Mouse (Mus musculus) hindbrain, postnatal 0 days (tissue): ENCODE measurements around the gene Adarb1. TPM values are rescaled to one million over a fixed set of nuclear protein-coding genes. Genes with fewer than 3 reads are reported as not detected.

ENCODE experiments used
- ATAC-seq: fragments of 200-750 bp; cut with Nextera tagmentation; 2 replicates; pipeline ENCODE4 v1.8.0; 2017; ENCODE audit warnings: mild to moderate bottlenecking, moderate TSS enrichment, moderate library complexity
- DNase-seq: peaks from one replicate; pipeline ENCODE4 v3.0.0-alpha.2; 2015; ENCODE audit warnings: low spot score
- H3K27ac ChIP-seq: fragments of 300-500 bp; sonication (generic); 2 replicates; pipeline ENCODE4 v1.5.1; 2014; ENCODE audit warnings: mild to moderate bottlenecking
- H3K27me3 ChIP-seq: fragments of 300-500 bp; sonication (generic); 2 replicates; pipeline ENCODE4 v1.6.1; 2014; ENCODE audit warnings: low read length, mixed read lengths; ENCODE audit not compliant: insufficient read depth
- H3K36me3 ChIP-seq: fragments of 300-500 bp; sonication (generic); 2 replicates; pipeline ENCODE4 v1.6.1; 2014; ENCODE audit warnings: low read length, mixed read lengths; ENCODE audit not compliant: insufficient read depth
- H3K4me1 ChIP-seq: fragments of 300-500 bp; sonication (generic); 2 replicates; pipeline ENCODE4 v1.6.1; 2014; ENCODE audit warnings: antibody characterized with exemption, low read length, mixed read lengths; ENCODE audit not compliant: insufficient read depth
- H3K4me2 ChIP-seq: fragments of 300-500 bp; sonication (generic); 2 replicates; pipeline ENCODE4 v1.6.1; 2014; ENCODE audit warnings: low read depth, mild to moderate bottlenecking, low read length, moderate library complexity, mixed read lengths
- H3K4me3 ChIP-seq: fragments of 300-500 bp; sonication (generic); 2 replicates; pipeline ENCODE4 v1.5.1; 2014; ENCODE audit warnings: low read length
- H3K9ac ChIP-seq: fragments of 300-500 bp; sonication (generic); replicated peaks from 2 replicates; pipeline ENCODE4 v1.6.1; 2014; ENCODE audit warnings: mild to moderate bottlenecking, low read length, moderate library complexity, mixed read lengths
- H3K9me3 ChIP-seq: fragments of 300-500 bp; sonication (generic); 2 replicates; pipeline ENCODE4 v1.6.1; 2016; ENCODE audit warnings: low read length, mixed read lengths
- CTCF ChIP-seq: IDR thresholded peaks from 2 replicates; pipeline ENCODE4 v1.5.1; 2016; ENCODE audit warnings: antibody characterized with exemption, control low read depth, low read depth
- WGBS: fragments of 180-500 bp; shearing (Covaris S2); extraction: QIAGEN DNeasy Blood & Tissue Kit; methylation state at CpG from one replicate; pipeline ENCODE4 v1.1.7; 2014; 5-methylcytosine and 5-hydroxymethylcytosine counted together
- polyA plus RNA-seq: library from polyadenylated mRNA; unstranded; fragments of >200 nt; fragmentation: Nextera tagmentation; extraction: Ambion mirVana; gene quantifications from 2 replicates; pipeline ENCODE4 v1.2.1, GENCODE M21; 2015
- total RNA-seq: library from RNA; depleted of rRNA; stranded (reverse); fragments of >200 nt; gene quantifications from 2 replicates; pipeline ENCODE4 v1.2.3, GENCODE M21; 2014

Adarb1 gene
- total and polyA plus RNA-seq, 2 experiments from 2014 or later: 18.6 to 65.1 TPM

- DNase-seq (no peak), ATAC-seq (no peak)
- WGBS: 73% methylated on average over 9 of the region's 9 CpGs
- Histone ChIP-seq H3K9me3 (no peaks in the 10 kb centered on the region), H3K36me3 (no peaks in the 10 kb centered on the region), H3K4me2 (no peak overlapping the region), H3K4me1 (no peaks in the 10 kb centered on the region), H3K27ac (no peak overlapping the region), H3K4me3 (no peak overlapping the region), H3K27me3 (no peaks in the 10 kb centered on the region), H3K9ac (no peak overlapping the region)
- TF ChIP-seq CTCF: no peak
These were observed 84.6 kb downstream of the Adarb1 start for GRCm38 (mm10) chr10:77333518-77333917.

DNA sequence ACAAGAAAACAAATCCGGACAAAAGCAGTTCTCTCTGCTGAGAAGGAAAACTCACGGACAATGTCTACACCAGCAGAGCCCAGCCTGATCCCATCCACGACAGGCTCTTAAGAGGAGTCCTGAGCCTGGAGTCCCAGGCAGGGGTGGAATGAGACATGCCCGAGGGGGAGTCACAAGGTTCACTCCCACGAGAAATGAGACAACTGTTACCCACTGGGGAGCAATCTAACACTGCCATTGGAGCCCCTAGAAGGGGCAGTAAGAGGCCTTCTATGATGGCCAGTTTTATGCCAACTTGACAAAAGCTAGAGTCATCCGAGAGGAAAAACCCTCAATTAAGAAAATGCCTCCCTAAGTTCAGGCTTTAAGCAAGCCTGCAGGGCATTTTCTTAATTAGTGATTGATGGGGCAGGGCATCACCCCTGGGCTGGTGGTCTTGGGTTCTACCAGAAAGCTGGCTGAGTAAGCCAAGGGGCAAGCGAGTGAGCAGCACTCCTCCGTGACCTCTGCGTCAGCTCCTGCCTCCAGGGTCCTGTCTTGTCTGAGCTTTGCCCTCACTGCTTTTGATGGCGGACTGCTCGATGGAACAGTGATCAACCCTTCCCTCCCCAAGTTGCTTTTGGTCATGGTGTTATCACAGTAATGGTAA is 88.5 kb downstream of the Adarb1 start:
- H3K4me1 ChIP-seq: no peaks in the 10 kb centered on the region
- no peaks in the 10 kb centered on the region for H3K36me3 ChIP-seq
- no peak overlapping the region for H3K9ac ChIP-seq
- H3K9me3 ChIP-seq: no peaks in the 10 kb centered on the region
- no peaks in the 10 kb centered on the region for H3K27me3 ChIP-seq
- H3K27ac ChIP-seq: no peak overlapping the region
- DNase-seq: no peak
- H3K4me3 ChIP-seq: no peak overlapping the region
- ATAC-seq: no peak
- WGBS: 70% methylated on average over 11 of the region's 11 CpGs
- H3K4me2 ChIP-seq: no peak overlapping the region
- no peak for TF ChIP-seq CTCF

- H3K4me3 ChIP-seq: no peak overlapping the region
- WGBS: 55% methylated on average over 6 of the region's 6 CpGs
- no peak overlapping the region for H3K4me2 ChIP-seq
- no peaks in the 10 kb centered on the region for H3K27me3 ChIP-seq
- DNase-seq (peak; percentile 26), ATAC-seq (peak; percentile 49; the same call in 1 of the 2 replicates)
- H3K9me3 ChIP-seq: no peaks in the 10 kb centered on the region
- H3K36me3 ChIP-seq: no peaks in the 10 kb centered on the region; the same call in 1 of the 2 replicates
- no peak for TF ChIP-seq CTCF
- H3K4me1 ChIP-seq: no peaks in the 10 kb centered on the region
- no peak overlapping the region; the same call in 1 of the 2 replicates for H3K9ac ChIP-seq
- no peak overlapping the region for H3K27ac ChIP-seq
These were observed 93.4 kb downstream of the Adarb1 start for GRCm38 (mm10) chr10:77324716-77325115.

DNA sequence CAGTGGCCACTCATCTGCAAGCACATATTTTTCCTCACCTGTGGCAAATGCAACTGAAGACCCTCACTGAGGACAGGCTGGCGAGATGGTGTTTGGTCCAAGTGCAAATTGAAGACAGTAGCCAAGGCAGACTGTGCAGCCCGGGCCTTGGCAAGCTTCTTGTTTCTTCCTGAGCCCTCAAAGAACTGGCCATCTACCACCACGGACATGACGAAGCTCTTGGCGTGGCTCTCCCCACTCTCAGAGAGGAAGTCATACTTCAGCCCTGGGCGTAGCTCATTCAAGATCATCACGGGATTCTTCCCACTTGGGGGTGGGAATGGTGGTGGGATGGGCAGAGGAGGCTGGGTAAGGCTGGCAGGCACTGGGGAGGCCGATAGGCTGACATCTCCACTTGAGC is 96.5 kb downstream of the Adarb1 start:
- Histone ChIP-seq H3K36me3 (peaks cover 6% of the 10 kb centered on the region; the same call in 1 of the 2 replicates), H3K4me2 (no peak overlapping the region), H3K9me3 (no peaks in the 10 kb centered on the region), H3K27ac (no peak overlapping the region), H3K4me1 (no peaks in the 10 kb centered on the region), H3K4me3 (no peak overlapping the region), H3K27me3 (no peaks in the 10 kb centered on the region), H3K9ac (no peak overlapping the region)
- no peak for TF ChIP-seq CTCF
- ATAC-seq: no peak
- DNase-seq: no peak
- 84% methylated on average over 8 of the region's 8 CpGs for WGBS

DNA sequence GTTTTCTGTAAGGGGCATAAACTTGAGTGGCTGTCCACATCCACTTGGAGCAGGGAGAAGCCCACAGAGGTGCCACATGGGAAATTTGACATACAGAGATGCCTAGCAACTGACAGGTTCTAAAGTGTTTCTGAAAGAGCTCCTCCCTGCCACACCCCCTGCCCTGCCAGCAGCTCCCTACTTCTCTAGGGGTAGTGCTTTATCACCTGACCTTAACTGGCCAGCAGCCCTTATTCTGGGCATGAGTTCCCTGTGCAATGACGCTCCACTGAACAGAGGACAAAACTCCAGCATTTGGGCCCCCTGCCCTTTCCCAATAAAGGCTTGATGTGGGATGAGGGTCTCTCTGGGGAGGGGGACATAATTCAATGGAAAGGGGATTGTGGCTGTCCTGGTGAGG is 97.1 kb downstream of the Adarb1 start:
- Histone ChIP-seq H3K9me3 (no peaks in the 10 kb centered on the region), H3K36me3 (peaks cover 6% of the 10 kb centered on the region; the same call in 1 of the 2 replicates), H3K9ac (no peak overlapping the region), H3K4me3 (no peak overlapping the region), H3K27me3 (no peaks in the 10 kb centered on the region), H3K27ac (no peak overlapping the region), H3K4me2 (no peak overlapping the region), H3K4me1 (no peaks in the 10 kb centered on the region)
- 69% methylated on average over 1 of the region's 1 CpGs for WGBS
- TF ChIP-seq CTCF: no peak
- ATAC-seq (no peak), DNase-seq (no peak)

DNA sequence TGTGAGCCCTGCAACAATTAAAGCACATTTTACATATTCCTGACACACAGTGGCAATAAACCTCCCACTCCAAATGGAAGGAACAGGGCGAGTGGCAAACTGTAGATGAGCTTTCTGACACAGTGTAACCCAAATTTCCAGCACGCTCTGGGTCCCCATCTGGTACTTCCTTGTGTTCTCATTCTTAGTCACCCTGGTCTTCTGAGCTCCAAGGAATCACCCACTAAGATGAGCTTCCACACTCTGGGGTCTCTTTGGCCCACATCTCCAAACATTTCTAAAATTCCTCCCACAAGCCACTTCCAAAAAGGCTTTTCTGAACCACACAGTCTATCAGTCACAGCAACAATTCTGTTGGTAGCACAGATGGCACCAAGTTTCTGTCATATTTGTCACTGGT is 102.4 kb downstream of the Adarb1 start:
- H3K4me3 ChIP-seq: no peak overlapping the region
- no peak overlapping the region for H3K9ac ChIP-seq
- peaks cover 23% of the 10 kb centered on the region; the same call in 1 of the 2 replicates for H3K36me3 ChIP-seq
- H3K4me2 ChIP-seq: no peak overlapping the region
- no peaks in the 10 kb centered on the region for H3K27me3 ChIP-seq
- TF ChIP-seq CTCF: no peak
- ATAC-seq: no peak
- no peak overlapping the region for H3K27ac ChIP-seq
- WGBS: 83% methylated on average over 2 of the region's 2 CpGs
- H3K4me1 ChIP-seq: no peaks in the 10 kb centered on the region
- no peak for DNase-seq
- H3K9me3 ChIP-seq: no peaks in the 10 kb centered on the region

GRCm38 (mm10) chr10:77314711-77315266 is 103.3 kb downstream of the Adarb1 start:
- H3K27ac ChIP-seq: no peak overlapping the region
- peaks cover 25% of the 10 kb centered on the region; the same call in 1 of the 2 replicates for H3K36me3 ChIP-seq
- no peaks in the 10 kb centered on the region for H3K27me3 ChIP-seq
- no peaks in the 10 kb centered on the region for H3K4me1 ChIP-seq
- TF ChIP-seq CTCF: no peak
- DNase-seq (no peak), ATAC-seq (no peak)
- H3K4me2 ChIP-seq: no peak overlapping the region
- 89% methylated on average over 9 of the region's 9 CpGs for WGBS
- no peak overlapping the region for H3K9ac ChIP-seq
- H3K9me3 ChIP-seq: no peaks in the 10 kb centered on the region
- H3K4me3 ChIP-seq: no peak overlapping the region
